Mouse (Mus musculus) heart, postnatal 0 days (tissue): ENCODE data around the gene D17Wsu92e. TPM values are rescaled to one million over a fixed set of nuclear protein-coding genes. Genes with fewer than 3 reads are reported as not detected.

ENCODE experiments used
- ATAC-seq: fragments of 200-750 bp; cut with Nextera tagmentation; 2 replicates; pipeline ENCODE4 v1.8.0; 2017; ENCODE audit warnings: low read depth, moderate number of reproducible peaks, moderate library complexity; ENCODE audit not compliant: insufficient read depth
- DNase-seq: peaks from one replicate; pipeline ENCODE4 v3.0.0-alpha.2; 2016; ENCODE audit warnings: low spot score
- H3K27ac ChIP-seq: fragments of 300-500 bp; sonication (generic); 2 replicates; pipeline ENCODE4 v1.5.1; 2014; ENCODE audit warnings: low read depth, mild to moderate bottlenecking
- H3K27me3 ChIP-seq: fragments of 300-500 bp; sonication (generic); 2 replicates; pipeline ENCODE4 v1.6.1; 2014; ENCODE audit warnings: low read length, mixed read lengths; ENCODE audit not compliant: control insufficient read depth, insufficient read depth
- H3K36me3 ChIP-seq: fragments of 300-500 bp; sonication (generic); replicated peaks from 2 replicates; pipeline ENCODE4 v1.6.1; 2014; ENCODE audit warnings: low read length, mixed read lengths; ENCODE audit not compliant: control insufficient read depth, insufficient read depth
- H3K4me1 ChIP-seq: fragments of 300-500 bp; sonication (generic); 2 replicates; pipeline ENCODE4 v1.6.1; 2014; ENCODE audit warnings: antibody characterized with exemption; ENCODE audit not compliant: control insufficient read depth, insufficient read depth
- H3K4me2 ChIP-seq: fragments of 300-500 bp; sonication (generic); 2 replicates; pipeline ENCODE4 v1.6.1; 2014; ENCODE audit warnings: low read depth, mild to moderate bottlenecking, low read length, moderate library complexity
- H3K4me3 ChIP-seq: fragments of 300-500 bp; sonication (generic); 2 replicates; pipeline ENCODE4 v1.5.1; 2014; ENCODE audit warnings: low read depth, low read length
- H3K9ac ChIP-seq: fragments of 300-500 bp; sonication (generic); replicated peaks from 2 replicates; pipeline ENCODE4 v1.6.1; 2014; ENCODE audit warnings: low read depth, low read length, mixed read lengths
- H3K9me3 ChIP-seq: fragments of 300-500 bp; sonication (generic); replicated peaks from 2 replicates; pipeline ENCODE4 v1.6.1; 2016; ENCODE audit warnings: low read length; ENCODE audit not compliant: control insufficient read depth
- CTCF ChIP-seq: IDR thresholded peaks from 2 replicates; pipeline ENCODE4 v1.5.1; 2016; ENCODE audit warnings: antibody characterized with exemption, control low read depth, low read depth
- EP300 ChIP-seq: IDR thresholded peaks from 2 replicates; pipeline ENCODE4 v1.6.1; 2016; ENCODE audit warnings: antibody characterized with exemption, low read depth
- WGBS: fragments of 180-500 bp; shearing (Covaris S2); extraction: QIAGEN DNeasy Blood & Tissue Kit; methylation state at CpG from one replicate; pipeline ENCODE4 v1.1.7; 2014; 5-methylcytosine and 5-hydroxymethylcytosine counted together
- polyA plus RNA-seq: library from polyadenylated mRNA; unstranded; fragments of >200 nt; fragmentation: Nextera tagmentation; extraction: Ambion mirVana; gene quantifications from 2 replicates; pipeline ENCODE4 v1.2.1, GENCODE M21; 2015
- total RNA-seq: library from RNA; depleted of rRNA; stranded (reverse); fragments of >200 nt; gene quantifications from 2 replicates; pipeline ENCODE4 v1.2.3, GENCODE M21; 2014; ENCODE audit warnings: low replicate concordance

D17Wsu92e gene
- total and polyA plus RNA-seq, 2 experiments from 2014 or later = 15.0 to 80.6 TPM

DNA sequence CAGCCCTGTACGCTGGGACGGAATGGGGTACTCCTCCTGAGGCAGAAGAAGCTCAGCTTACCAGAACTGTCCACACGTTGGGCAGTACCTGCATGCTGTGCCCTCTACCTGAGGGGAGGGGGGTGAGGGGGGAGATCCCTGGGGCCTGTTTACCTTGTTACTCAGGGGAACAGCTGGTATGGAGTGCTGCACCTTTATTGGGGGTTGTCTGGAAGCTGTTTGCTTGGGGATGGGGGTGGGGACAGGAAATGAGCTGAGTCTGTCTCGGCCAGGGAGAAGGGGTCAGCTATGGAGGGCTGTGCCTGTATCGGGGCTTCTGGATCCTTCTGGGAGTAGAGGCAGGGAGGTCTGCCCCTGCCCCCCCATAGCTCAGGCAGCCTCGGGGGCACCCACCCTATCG is 93.9 kb downstream of the D17Wsu92e start:
- no peak for TF ChIP-seq CTCF
- no peak for TF ChIP-seq EP300
- Histone ChIP-seq H3K27ac (no peak overlapping the region), H3K4me3 (no peak overlapping the region), H3K4me1 (no peaks in the 10 kb centered on the region), H3K36me3 (no peaks in the 10 kb centered on the region), H3K9me3 (no peaks in the 10 kb centered on the region), H3K9ac (no peak overlapping the region), H3K4me2 (no peak overlapping the region), H3K27me3 (peaks cover 2% of the 10 kb centered on the region; the same call in 1 of the 2 replicates)
- DNase-seq (no peak), ATAC-seq (no peak)
- 49% methylated on average over 7 of the region's 7 CpGs for WGBS

DNA sequence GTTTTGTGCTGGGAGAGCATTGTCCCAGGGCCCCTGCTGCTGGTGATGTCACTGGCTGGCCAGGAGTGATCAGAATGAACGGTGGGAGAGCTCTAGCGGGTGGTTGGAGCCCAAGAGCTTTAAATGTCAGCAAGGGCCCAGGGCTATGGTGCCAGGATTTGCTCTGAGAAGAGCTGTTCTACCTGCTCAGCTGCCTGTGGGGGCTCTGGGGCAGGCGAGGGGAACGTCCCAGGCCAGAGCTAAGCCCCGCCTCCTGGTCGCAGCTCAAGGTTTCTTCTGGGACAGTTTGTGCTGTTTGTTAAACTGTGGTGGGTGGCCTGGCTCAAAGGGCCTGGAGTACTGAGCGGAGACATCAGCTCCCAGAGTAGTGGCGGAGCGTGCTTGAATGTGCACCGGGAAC is 95.0 kb downstream of the D17Wsu92e start:
- H3K9ac ChIP-seq = no peak overlapping the region

GRCm38 (mm10) chr17:27725011-27725410 is 95.4 kb downstream of the D17Wsu92e start:
- ATAC-seq = no peak
- WGBS = 42% methylated on average over 10 of the region's 10 CpGs
- no peaks in the 10 kb centered on the region for H3K9me3 ChIP-seq

More for the DNA sequence above, 95.0 kb downstream of the D17Wsu92e start:
- DNase-seq = no peak
- Histone ChIP-seq H3K4me3 (no peak overlapping the region), H3K27ac (no peak overlapping the region), H3K9me3 (no peaks in the 10 kb centered on the region), H3K4me2 (no peak overlapping the region), H3K36me3 (no peaks in the 10 kb centered on the region), H3K4me1 (no peaks in the 10 kb centered on the region), H3K27me3 (peaks cover 2% of the 10 kb centered on the region; the same call in 1 of the 2 replicates)
- TF ChIP-seq EP300 (no peak), CTCF (no peak)
- 0 out of 2 replicates have a peak, but pooled peaks have one; percentile 25 for ATAC-seq
- WGBS = 24% methylated on average over 10 of the region's 10 CpGs

GRCm38 (mm10) chr17:27724327-27724726 is 96.1 kb downstream of the D17Wsu92e start:
- no peak for ATAC-seq
- Histone ChIP-seq H3K4me3 (no peak overlapping the region), H3K36me3 (no peaks in the 10 kb centered on the region), H3K9ac (no peak overlapping the region), H3K4me2 (no peak overlapping the region), H3K27me3 (peaks cover 11% of the 10 kb centered on the region), H3K9me3 (no peaks in the 10 kb centered on the region), H3K4me1 (no peaks in the 10 kb centered on the region), H3K27ac (no peak overlapping the region)
- TF ChIP-seq CTCF = no peak
- TF ChIP-seq EP300 = no peak
- no peak for DNase-seq
- 15% methylated on average over 3 of the region's 3 CpGs for WGBS

More at GRCm38 (mm10) chr17:27725011-27725410, 95.4 kb downstream of the D17Wsu92e start:
- DNase-seq = no peak
- H3K4me1 ChIP-seq = no peaks in the 10 kb centered on the region
- no peaks in the 10 kb centered on the region for H3K36me3 ChIP-seq
- H3K9ac ChIP-seq = no peak overlapping the region
- TF ChIP-seq CTCF = no peak
- no peak for TF ChIP-seq EP300
- H3K4me3 ChIP-seq = no peak overlapping the region
- no peak overlapping the region for H3K27ac ChIP-seq
- peaks cover 6% of the 10 kb centered on the region for H3K27me3 ChIP-seq
- no peak overlapping the region for H3K4me2 ChIP-seq

DNA sequence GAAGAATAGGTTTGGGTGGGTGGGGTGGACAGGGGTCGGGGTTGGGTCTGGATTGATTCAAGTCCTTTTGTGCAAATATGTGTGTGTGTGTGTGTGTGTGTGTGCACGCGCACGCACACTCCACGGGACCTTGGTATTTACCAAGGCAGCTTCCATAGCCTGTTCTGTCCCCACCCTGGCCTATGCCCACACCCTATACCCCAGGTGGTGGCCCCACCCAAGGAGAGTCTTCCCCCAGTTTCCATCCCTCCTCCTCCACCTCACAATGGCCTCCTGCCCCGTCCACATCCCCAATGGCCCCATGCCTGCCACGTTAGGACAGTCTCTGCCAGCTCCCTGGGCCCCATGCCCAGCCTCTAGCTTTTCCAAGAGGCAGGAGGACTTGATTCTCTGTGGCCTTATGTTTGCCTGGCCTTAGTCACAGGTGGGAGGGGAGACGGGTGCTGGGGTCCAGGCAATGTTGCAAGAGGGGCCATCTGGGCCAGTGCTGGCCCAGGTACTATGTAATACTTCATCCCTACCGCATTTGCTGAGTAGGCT is 99.3 kb downstream of the D17Wsu92e start:
- Histone ChIP-seq H3K27me3 (peaks cover 27% of the 10 kb centered on the region), H3K27ac (no peak overlapping the region), H3K9me3 (no peaks in the 10 kb centered on the region), H3K9ac (no peak overlapping the region), H3K4me1 (peaks cover 4% of the 10 kb centered on the region; the same call in 1 of the 2 replicates), H3K36me3 (no peaks in the 10 kb centered on the region), H3K4me2 (no peak overlapping the region), H3K4me3 (no peak overlapping the region)
- WGBS = 65% methylated on average over 9 of the region's 9 CpGs
- ATAC-seq (no peak), DNase-seq (no peak)
- TF ChIP-seq EP300 = no peak
- no peak for TF ChIP-seq CTCF

- no peak for TF ChIP-seq CTCF
- no peak for TF ChIP-seq EP300
- WGBS = 51% methylated on average over 9 of the region's 9 CpGs
- Histone ChIP-seq H3K27ac (no peak overlapping the region), H3K4me2 (no peak overlapping the region), H3K4me3 (no peak overlapping the region), H3K27me3 (peaks cover 27% of the 10 kb centered on the region), H3K4me1 (peaks cover 4% of the 10 kb centered on the region; the same call in 1 of the 2 replicates), H3K9me3 (no peaks in the 10 kb centered on the region), H3K36me3 (no peaks in the 10 kb centered on the region), H3K9ac (no peak overlapping the region)
- ATAC-seq (no peak), DNase-seq (no peak)
Measured at GRCm38 (mm10) chr17:27720326-27720725, 100.1 kb downstream of the D17Wsu92e start.
